Mouse (Mus musculus) midbrain, embryonic 14.5 days (tissue): ENCODE measurements around the gene Ceacam10. TPM values are rescaled to one million over a fixed set of nuclear protein-coding genes. Genes with fewer than 3 reads are reported as not detected.
A peak's percentile ranks its signal among the peaks of the same experiment; 100 is the strongest.

Source experiments
- ATAC-seq: fragments of 200-750 bp; cut with Nextera tagmentation; 2 replicates; pipeline ENCODE4 v1.8.0; 2017; ENCODE audit warnings: moderate number of reproducible peaks, moderate library complexity; ENCODE audit not compliant: low FRiP score, low TSS enrichment
- DNase-seq: peaks from one replicate; pipeline ENCODE4 v3.0.0-alpha.2; 2015
- H3K27ac ChIP-seq: fragments of 300-500 bp; sonication (generic); replicated peaks from 2 replicates; pipeline ENCODE4 v1.5.1; 2014; ENCODE audit warnings: mild to moderate bottlenecking, low read depth, low read length, moderate library complexity
- H3K27me3 ChIP-seq: fragments of 300-500 bp; sonication (generic); 2 replicates; pipeline ENCODE4 v1.6.1; 2014; ENCODE audit warnings: low read length, control low read depth, mixed read lengths; ENCODE audit not compliant: control insufficient read depth, insufficient read depth
- H3K36me3 ChIP-seq: fragments of 300-500 bp; sonication (generic); 2 replicates; pipeline ENCODE4 v1.6.1; 2014; ENCODE audit warnings: low read length, control low read depth; ENCODE audit not compliant: control insufficient read depth, insufficient read depth
- H3K4me1 ChIP-seq: fragments of 300-500 bp; sonication (generic); 2 replicates; pipeline ENCODE4 v1.6.1; 2014; ENCODE audit warnings: mild to moderate bottlenecking, antibody characterized with exemption, low read length, control low read depth; ENCODE audit not compliant: control insufficient read depth, insufficient read depth
- H3K4me2 ChIP-seq: fragments of 300-500 bp; sonication (generic); 2 replicates; pipeline ENCODE4 v1.6.1; 2014; ENCODE audit warnings: mild to moderate bottlenecking, low read length, moderate library complexity
- H3K4me3 ChIP-seq: fragments of 300-500 bp; sonication (generic); replicated peaks from 2 replicates; pipeline ENCODE4 v1.5.1; 2014; ENCODE audit warnings: low read depth, low read length
- H3K9ac ChIP-seq: fragments of 300-500 bp; sonication (generic); replicated peaks from 2 replicates; pipeline ENCODE4 v1.6.1; 2014; ENCODE audit warnings: mild to moderate bottlenecking, low read length, moderate library complexity
- H3K9me3 ChIP-seq: fragments of 300-500 bp; sonication (generic); 2 replicates; pipeline ENCODE4 v1.6.1; 2016; ENCODE audit warnings: low read length, control low read depth, mixed read lengths; ENCODE audit not compliant: control insufficient read depth
- WGBS: fragments of 180-500 bp; shearing (Covaris S2); extraction: QIAGEN DNeasy Blood & Tissue Kit; methylation state at CpG from one replicate; pipeline ENCODE4 v1.1.7; 2014; 5-methylcytosine and 5-hydroxymethylcytosine counted together
- polyA plus RNA-seq: library from polyadenylated mRNA; unstranded; fragments of >200 nt; fragmentation: Nextera tagmentation; extraction: Ambion mirVana; gene quantifications from 2 replicates; pipeline ENCODE4 v1.2.1, GENCODE M21; 2014

The Ceacam10 gene
- polyA plus RNA-seq, 1 experiment from 2014 or later: not detected

GRCm38 (mm10) chr7:24771361-24771760, 5.6 kb upstream of the Ceacam10 start:
- DNase-seq (no peak), ATAC-seq (no peak)
- H3K9me3 ChIP-seq: no peaks in the 10 kb centered on the region
- H3K9ac ChIP-seq: no peak overlapping the region
- no peaks in the 10 kb centered on the region for H3K36me3 ChIP-seq
- no peaks in the 10 kb centered on the region for H3K27me3 ChIP-seq
- no peak overlapping the region for H3K4me2 ChIP-seq
- no peak overlapping the region for H3K4me3 ChIP-seq
- no peak overlapping the region for H3K27ac ChIP-seq
- no peaks in the 10 kb centered on the region for H3K4me1 ChIP-seq

GRCm38 (mm10) chr7:24773942-24774535, 3.0 kb upstream of the Ceacam10 start:
- Histone ChIP-seq H3K4me1 (no peaks in the 10 kb centered on the region), H3K36me3 (no peaks in the 10 kb centered on the region), H3K4me3 (no peak overlapping the region), H3K27me3 (no peaks in the 10 kb centered on the region), H3K9me3 (no peaks in the 10 kb centered on the region), H3K9ac (no peak overlapping the region), H3K27ac (no peak overlapping the region), H3K4me2 (no peak overlapping the region)
- DNase-seq: no peak
- ATAC-seq: no peak
- 57% methylated on average over 3 of the region's 3 CpGs for WGBS

- 70% methylated on average over 2 of the region's 2 CpGs for WGBS
Observed at GRCm38 (mm10) chr7:24776145-24776544, 861 bp upstream of the Ceacam10 start.

GRCm38 (mm10) chr7:24797918-24798317, 20.9 kb downstream of the Ceacam10 start:
- no peak overlapping the region for H3K4me2 ChIP-seq
- no peaks in the 10 kb centered on the region for H3K27me3 ChIP-seq
- DNase-seq (no peak), ATAC-seq (no peak)
- peaks cover 15% of the 10 kb centered on the region; the same call in 1 of the 2 replicates for H3K9me3 ChIP-seq
- 97% methylated on average over 1 of the region's 1 CpGs for WGBS
- no peak overlapping the region for H3K9ac ChIP-seq
- H3K36me3 ChIP-seq: no peaks in the 10 kb centered on the region
- H3K27ac ChIP-seq: no peak overlapping the region
- H3K4me1 ChIP-seq: no peaks in the 10 kb centered on the region
- no peak overlapping the region for H3K4me3 ChIP-seq

More at GRCm38 (mm10) chr7:24776145-24776544, 861 bp upstream of the Ceacam10 start:
- DNase-seq (no peak), ATAC-seq (no peak)
- Histone ChIP-seq H3K27ac (no peak overlapping the region), H3K4me2 (no peak overlapping the region), H3K4me1 (no peaks in the 10 kb centered on the region), H3K36me3 (no peaks in the 10 kb centered on the region), H3K9me3 (no peaks in the 10 kb centered on the region), H3K27me3 (no peaks in the 10 kb centered on the region), H3K9ac (no peak overlapping the region), H3K4me3 (no peak overlapping the region)

- no peaks in the 10 kb centered on the region for H3K36me3 ChIP-seq
- no peak overlapping the region for H3K9ac ChIP-seq
- no peak overlapping the region for H3K27ac ChIP-seq
- H3K4me1 ChIP-seq: no peaks in the 10 kb centered on the region
- DNase-seq (no peak), ATAC-seq (no peak)
- no peaks in the 10 kb centered on the region for H3K27me3 ChIP-seq
- 82% methylated on average over 7 of the region's 7 CpGs for WGBS
- H3K4me3 ChIP-seq: no peak overlapping the region
- no peak overlapping the region for H3K4me2 ChIP-seq
- no peaks in the 10 kb centered on the region for H3K9me3 ChIP-seq
Observed at GRCm38 (mm10) chr7:24802149-24802767, 25.3 kb downstream of the Ceacam10 start.

- DNase-seq (no peak), ATAC-seq (no peak)
- Histone ChIP-seq H3K9me3 (no peaks in the 10 kb centered on the region), H3K4me3 (no peak overlapping the region), H3K27me3 (no peaks in the 10 kb centered on the region), H3K36me3 (no peaks in the 10 kb centered on the region), H3K4me2 (no peak overlapping the region), H3K4me1 (no peaks in the 10 kb centered on the region), H3K27ac (no peak overlapping the region), H3K9ac (no peak overlapping the region)
- WGBS: 71% methylated on average over 6 of the region's 6 CpGs
Observed at GRCm38 (mm10) chr7:24804826-24805225, 27.8 kb downstream of the Ceacam10 start.

GRCm38 (mm10) chr7:24809041-24809440, 32.0 kb downstream of the Ceacam10 start:
- Histone ChIP-seq H3K4me2 (no peak overlapping the region), H3K27me3 (no peaks in the 10 kb centered on the region), H3K4me1 (no peaks in the 10 kb centered on the region), H3K9me3 (no peaks in the 10 kb centered on the region), H3K9ac (no peak overlapping the region), H3K36me3 (no peaks in the 10 kb centered on the region), H3K27ac (no peak overlapping the region), H3K4me3 (no peak overlapping the region)
- WGBS: 28% methylated on average over 2 of the region's 2 CpGs
- no peak for DNase-seq
- no peak for ATAC-seq

- ATAC-seq: peak; percentile 66
- DNase-seq: peak; percentile 83
- Histone ChIP-seq H3K36me3 (no peaks in the 10 kb centered on the region), H3K27me3 (no peaks in the 10 kb centered on the region), H3K4me1 (no peaks in the 10 kb centered on the region), H3K27ac (no peak overlapping the region), H3K9me3 (no peaks in the 10 kb centered on the region), H3K9ac (no peak overlapping the region), H3K4me3 (no peak overlapping the region), H3K4me2 (no peak overlapping the region)
- WGBS: 5% methylated on average over 3 of the region's 3 CpGs
Observed at GRCm38 (mm10) chr7:24817502-24817901, 40.5 kb downstream of the Ceacam10 start.

- H3K9me3 ChIP-seq: no peaks in the 10 kb centered on the region
- H3K4me2 ChIP-seq: no peak overlapping the region
- H3K4me3 ChIP-seq: no peak overlapping the region
- no peak overlapping the region for H3K9ac ChIP-seq
- no peak for DNase-seq
- no peaks in the 10 kb centered on the region for H3K27me3 ChIP-seq
- no peaks in the 10 kb centered on the region for H3K4me1 ChIP-seq
- ATAC-seq: no peak
- no peaks in the 10 kb centered on the region for H3K36me3 ChIP-seq
- 72% methylated on average over 7 of the region's 7 CpGs for WGBS
- no peak overlapping the region for H3K27ac ChIP-seq
Observed at GRCm38 (mm10) chr7:24824452-24824851, 47.4 kb downstream of the Ceacam10 start.
